Mouse (Mus musculus) small intestine, adult 2 months (tissue): ENCODE measurements around the gene Wnt10a. TPM values are rescaled to one million over a fixed set of nuclear protein-coding genes. Genes with fewer than 3 reads are reported as not detected.
"Not testable (repeated sequence)": the region's sequence is repeated elsewhere in the genome, so short reads cannot be mapped to it uniquely, and the experiment has no call there.

Source experiments
- H3K27ac ChIP-seq: fragments of 200-500 bp; 2 replicates; pipeline ENCODE4 v1.5.1; 2012; ENCODE audit warnings: low read depth, low read length, control low read depth, inconsistent platforms; ENCODE audit not compliant: insufficient read depth
- H3K27me3 ChIP-seq: fragments of 200-500 bp; 2 replicates; pipeline ENCODE4 v1.6.1; 2012; ENCODE audit warnings: mild to moderate bottlenecking, moderate library complexity, low read length, inconsistent platforms; ENCODE audit not compliant: control insufficient read depth, insufficient read depth
- H3K36me3 ChIP-seq: fragments of 200-500 bp; 2 replicates; pipeline ENCODE4 v1.6.1; 2012; ENCODE audit warnings: mild to moderate bottlenecking, low read length, control low read depth, inconsistent platforms; ENCODE audit not compliant: control insufficient read depth, insufficient read depth
- H3K4me1 ChIP-seq: fragments of 200-500 bp; 2 replicates; pipeline ENCODE4 v1.6.1; 2012; ENCODE audit warnings: low read length, inconsistent platforms, mixed read lengths; ENCODE audit not compliant: control insufficient read depth, insufficient read depth, insufficient read length
- H3K4me3 ChIP-seq: fragments of 200-500 bp; 2 replicates; pipeline ENCODE4 v1.5.1; 2012; ENCODE audit warnings: low read depth, mild to moderate bottlenecking, control low read depth, inconsistent platforms, low read length, moderate library complexity
- CTCF ChIP-seq: fragments of 200-500 bp; IDR thresholded peaks from 2 replicates; pipeline ENCODE4 v1.5.1; 2012; ENCODE audit warnings: low read depth, mild to moderate bottlenecking, control low read depth, inconsistent platforms, low read length, moderate library complexity, mixed read lengths; ENCODE audit not compliant: insufficient replicate concordance, insufficient read length; ENCODE audit errors: extremely low read depth
- POLR2A ChIP-seq: fragments of 200-500 bp; IDR thresholded peaks from 2 replicates; pipeline ENCODE4 v1.6.1; 2012; ENCODE audit warnings: low read depth, mild to moderate bottlenecking, control low read depth, inconsistent platforms, low read length, moderate library complexity
- WGBS: fragments of 180-500 bp; shearing (Covaris S2); methylation state at CpG from one replicate; pipeline ENCODE4 v1.1.7; 2018; 5-methylcytosine and 5-hydroxymethylcytosine counted together
- polyA plus RNA-seq: library from polyadenylated mRNA; depleted of rRNA; stranded (reverse); fragments of >200 nt; gene quantifications from 2 replicates; pipeline ENCODE4 v1.2.3, GENCODE M21; 2012

The Wnt10a gene
- polyA plus RNA-seq, 1 experiment: 0.57 TPM

- H3K36me3 ChIP-seq: no peaks in the 10 kb centered on the region
- WGBS: 3% methylated on average over 38 of the region's 38 CpGs
- H3K4me1 ChIP-seq: peaks cover 3% of the 10 kb centered on the region; the same call in 1 of the 2 replicates
- H3K4me3 ChIP-seq: peak overlapping the region; percentile 90
- no peaks in the 10 kb centered on the region for H3K27me3 ChIP-seq
- peak overlapping the region; percentile 70 for H3K27ac ChIP-seq
- peak; percentile 87 for TF ChIP-seq POLR2A
- TF ChIP-seq CTCF: no peak; the same call in 1 of the 2 replicates
Observed at GRCm38 (mm10) chr1:74816612-74817199, 25.4 kb downstream of the Wnt10a start.

DNA sequence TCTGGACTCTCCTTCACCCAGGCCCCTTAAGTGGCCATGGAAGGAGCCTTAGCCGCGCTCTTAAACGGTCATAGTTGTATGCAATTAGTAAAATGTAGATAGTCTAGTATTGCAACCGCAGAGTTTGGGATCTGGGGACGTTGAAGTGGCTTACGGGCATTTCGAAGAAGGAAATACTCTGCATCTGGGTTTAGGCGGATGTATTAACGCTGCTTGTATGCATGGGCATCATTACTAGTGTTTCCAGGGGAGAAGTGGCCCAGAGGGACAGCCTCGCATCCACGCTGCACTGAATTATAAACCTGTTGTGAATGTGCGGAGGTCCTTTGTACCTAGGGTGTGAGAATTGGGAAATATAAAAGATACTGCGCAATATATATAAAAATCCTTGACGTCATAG lies 25.9 kb downstream of the Wnt10a start:
- Histone ChIP-seq H3K4me1 (peaks cover 3% of the 10 kb centered on the region; the same call in 1 of the 2 replicates), H3K27me3 (no peaks in the 10 kb centered on the region), H3K4me3 (peak overlapping the region; percentile 90), H3K36me3 (no peaks in the 10 kb centered on the region), H3K27ac (peak overlapping the region; percentile 70)
- 7% methylated on average over 14 of the region's 14 CpGs for WGBS
- no peak for TF ChIP-seq POLR2A
- no peak for TF ChIP-seq CTCF

GRCm38 (mm10) chr1:74818509-74818908 lies 27.2 kb downstream of the Wnt10a start:
- Histone ChIP-seq H3K27ac (no peak overlapping the region), H3K36me3 (no peaks in the 10 kb centered on the region)
- 98% methylated on average over 1 of the region's 1 CpGs for WGBS

GRCm38 (mm10) chr1:74823598-74823997 lies 32.3 kb downstream of the Wnt10a start:
- H3K4me3 ChIP-seq, H3K4me1 ChIP-seq, H3K36me3 ChIP-seq, H3K27me3 ChIP-seq, H3K27ac ChIP-seq: not testable (repeated sequence)
- WGBS: 92% methylated on average over 4 of the region's 4 CpGs

More at GRCm38 (mm10) chr1:74818509-74818908, 27.2 kb downstream of the Wnt10a start:
- no peaks in the 10 kb centered on the region for H3K27me3 ChIP-seq
- H3K4me3 ChIP-seq: no peak overlapping the region
- TF ChIP-seq CTCF (no peak), POLR2A (no peak)
- peaks cover 3% of the 10 kb centered on the region; the same call in 1 of the 2 replicates for H3K4me1 ChIP-seq

DNA sequence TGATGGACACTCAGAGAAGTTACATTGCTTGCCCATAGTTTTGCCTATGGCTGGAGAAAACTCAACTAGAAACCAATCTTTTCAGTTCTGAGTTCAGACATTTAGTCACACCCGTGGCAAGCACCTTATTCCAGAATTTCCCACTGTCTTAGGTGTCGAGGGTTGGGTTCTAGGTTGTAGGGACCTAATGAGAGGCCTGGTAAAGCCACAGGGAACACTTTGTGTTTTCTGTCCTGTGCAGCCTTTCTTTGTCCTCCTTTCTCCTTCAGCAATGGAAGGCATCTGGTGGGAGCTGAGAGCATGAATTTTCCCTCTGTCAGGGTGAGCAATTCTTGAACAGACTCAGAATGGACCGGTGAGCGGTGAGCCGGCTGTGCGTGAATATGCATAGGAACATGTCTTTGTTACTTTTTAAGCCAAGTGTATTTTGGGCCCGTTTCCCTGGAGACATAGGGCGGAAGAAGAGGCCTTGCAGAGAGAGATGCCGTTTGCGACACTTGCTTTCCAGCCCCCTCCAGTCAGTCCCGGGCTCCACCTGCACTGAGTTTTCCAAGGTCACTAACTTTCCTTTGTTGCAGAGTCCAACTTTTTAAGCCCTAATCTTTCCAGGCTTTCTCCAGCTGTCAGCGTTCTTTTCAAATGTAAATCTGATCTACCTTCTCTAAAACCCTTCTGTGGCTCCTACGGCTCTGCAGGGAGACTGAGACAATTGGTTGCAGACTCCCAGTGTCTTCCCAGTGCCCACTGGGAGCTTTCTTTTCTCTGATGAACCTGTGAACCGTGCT lies 33.4 kb downstream of the Wnt10a start:
- Histone ChIP-seq H3K27me3 (no peaks in the 10 kb centered on the region), H3K36me3 (no peaks in the 10 kb centered on the region), H3K4me1 (no peaks in the 10 kb centered on the region), H3K27ac (no peak overlapping the region), H3K4me3 (no peak overlapping the region)
- 43% methylated on average over 14 of the region's 14 CpGs for WGBS
- TF ChIP-seq CTCF: no peak
- no peak for TF ChIP-seq POLR2A

GRCm38 (mm10) chr1:74830061-74830460 lies 38.7 kb downstream of the Wnt10a start:
- WGBS: 68% methylated on average over 9 of the region's 9 CpGs
- H3K36me3 ChIP-seq: no peaks in the 10 kb centered on the region
- no peak for TF ChIP-seq POLR2A
- no peak for TF ChIP-seq CTCF
- no peaks in the 10 kb centered on the region; the same call in 1 of the 2 replicates for H3K27me3 ChIP-seq
- no peak overlapping the region for H3K27ac ChIP-seq
- no peak overlapping the region for H3K4me3 ChIP-seq
- H3K4me1 ChIP-seq: no peaks in the 10 kb centered on the region

- no peak for TF ChIP-seq POLR2A
- TF ChIP-seq CTCF: no peak
- Histone ChIP-seq H3K27me3 (no peaks in the 10 kb centered on the region; the same call in 1 of the 2 replicates), H3K4me3 (no peak overlapping the region), H3K4me1 (no peaks in the 10 kb centered on the region), H3K36me3 (no peaks in the 10 kb centered on the region), H3K27ac (no peak overlapping the region)
- 80% methylated on average over 3 of the region's 3 CpGs for WGBS
Observed at GRCm38 (mm10) chr1:74833255-74833654, 41.9 kb downstream of the Wnt10a start.
